Mouse (Mus musculus) bone marrow, adult 2 months (tissue): Measurements from ENCODE around the gene Aqp8. TPM values are rescaled to one million over a fixed set of nuclear protein-coding genes. Genes with fewer than 3 reads are reported as not detected.

ENCODE experiments used
- H3K27ac ChIP-seq: fragments of 200-500 bp; 2 replicates; pipeline ENCODE4 v1.5.1; 2012; ENCODE audit warnings: low read depth, mild to moderate bottlenecking, control low read depth, inconsistent platforms, low read length; ENCODE audit not compliant: control insufficient read depth, poor library complexity, insufficient read depth
- H3K4me1 ChIP-seq: fragments of 200-500 bp; 2 replicates; pipeline ENCODE4 v1.6.1; 2011; ENCODE audit warnings: low read length; ENCODE audit not compliant: control insufficient read depth, insufficient read depth
- H3K4me3 ChIP-seq: fragments of 200-500 bp; replicated peaks from 2 replicates; pipeline ENCODE3; 2011; ENCODE audit warnings: mild to moderate bottlenecking, low read depth, low read length, control low read depth; ENCODE audit not compliant: control insufficient read depth
- CTCF ChIP-seq: fragments of 200-500 bp; IDR thresholded peaks from 2 replicates; pipeline ENCODE4 v1.5.1; 2011; ENCODE audit warnings: low read length, control low read depth; ENCODE audit not compliant: control insufficient read depth, insufficient read depth
- POLR2A ChIP-seq: fragments of 200-500 bp; IDR thresholded peaks from 2 replicates; pipeline ENCODE4 v1.6.1; 2011; ENCODE audit warnings: low read depth, mild to moderate bottlenecking, control low read depth, low read length, borderline replicate concordance; ENCODE audit not compliant: control insufficient read depth
- WGBS: fragments of 180-500 bp; shearing (Covaris S2); methylation state at CpG from one replicate; pipeline ENCODE4 v1.1.7; 2018; 5-methylcytosine and 5-hydroxymethylcytosine counted together
- polyA plus RNA-seq: library from polyadenylated mRNA; stranded (reverse); fragments of >200 nt; gene quantifications from 2 replicates; pipeline ENCODE4 v1.2.4, GENCODE M21; 2011; ENCODE audit warnings: low replicate concordance; ENCODE audit not compliant: missing spikeins, insufficient read depth, insufficient read length

Gene Aqp8
- 1.3 TPM in 1 of 2 replicates, not detected in the other for polyA plus RNA-seq

GRCm38 (mm10) chr7:123462070-123462501, at the start of gene Aqp8:
TSS of gene Aqp8 (plus strand) at chr7:123462291.
- no peak within 1 kb of the TSS for H3K27ac ChIP-seq
- no peaks in the 10 kb centered on the region for H3K4me1 ChIP-seq
- TF ChIP-seq POLR2A = no peak
- 46% methylated on average over 9 of the region's 9 CpGs for WGBS
- H3K4me3 ChIP-seq = no peak within 1 kb of the TSS

GRCm38 (mm10) chr7:123416803-123417202, 45.3 kb upstream of the Aqp8 start:
- Histone ChIP-seq H3K27ac (no peak overlapping the region), H3K4me1 (no peaks in the 10 kb centered on the region), H3K4me3 (no peak overlapping the region)
- no peak for TF ChIP-seq POLR2A
- TF ChIP-seq CTCF = no peak
- WGBS = 87% methylated on average over 4 of the region's 4 CpGs

GRCm38 (mm10) chr7:123417661-123418060, 44.4 kb upstream of the Aqp8 start:
- no peak overlapping the region for H3K27ac ChIP-seq
- WGBS = 97% methylated on average over 3 of the region's 3 CpGs
- TF ChIP-seq CTCF = no peak
- no peak for TF ChIP-seq POLR2A
- H3K4me1 ChIP-seq = no peaks in the 10 kb centered on the region
- no peak overlapping the region for H3K4me3 ChIP-seq

- 89% methylated on average over 4 of the region's 4 CpGs for WGBS
- Histone ChIP-seq H3K27ac (no peak overlapping the region), H3K4me3 (no peak overlapping the region), H3K4me1 (no peaks in the 10 kb centered on the region)
- no peak for TF ChIP-seq CTCF
- no peak for TF ChIP-seq POLR2A
Observed at GRCm38 (mm10) chr7:123419984-123420383, 42.1 kb upstream of the Aqp8 start.

GRCm38 (mm10) chr7:123421958-123422357, 40.1 kb upstream of the Aqp8 start:
- no peak overlapping the region for H3K27ac ChIP-seq
- 88% methylated on average over 3 of the region's 3 CpGs for WGBS
- TF ChIP-seq CTCF (no peak), POLR2A (no peak)
- no peak overlapping the region for H3K4me3 ChIP-seq
- H3K4me1 ChIP-seq = no peaks in the 10 kb centered on the region

- no peak overlapping the region for H3K4me3 ChIP-seq
- TF ChIP-seq POLR2A (no peak), CTCF (no peak)
- H3K4me1 ChIP-seq = no peaks in the 10 kb centered on the region; the same call in 1 of the 2 replicates
- no peak overlapping the region for H3K27ac ChIP-seq
- WGBS = 91% methylated on average over 6 of the region's 6 CpGs
Observed at GRCm38 (mm10) chr7:123424281-123424680, 37.8 kb upstream of the Aqp8 start.

- Histone ChIP-seq H3K4me1 (peaks cover 2% of the 10 kb centered on the region; the same call in 1 of the 2 replicates), H3K27ac (no peak overlapping the region), H3K4me3 (no peak overlapping the region)
- WGBS = 87% methylated on average over 6 of the region's 6 CpGs
- no peak for TF ChIP-seq POLR2A
Observed at GRCm38 (mm10) chr7:123425134-123425757, 36.8 kb upstream of the Aqp8 start.

GRCm38 (mm10) chr7:123429624-123430410, 32.3 kb upstream of the Aqp8 start:
- H3K27ac ChIP-seq = peak overlapping the region; percentile 84
- no peak overlapping the region for H3K4me3 ChIP-seq
- peaks cover 2% of the 10 kb centered on the region; the same call in 1 of the 2 replicates for H3K4me1 ChIP-seq
- no peak for TF ChIP-seq CTCF
- TF ChIP-seq POLR2A = no peak
- WGBS = 39% methylated on average over 8 of the region's 8 CpGs
